Mouse (Mus musculus): ENCODE measurements around the gene Ift122. TPM values are rescaled to one million over a fixed set of nuclear protein-coding genes. Genes with fewer than 3 reads are reported as not detected.
A peak's percentile ranks its signal among the peaks of the same experiment; 100 is the strongest.

Ift122 gene
- polyA plus RNA-seq, 1 experiment from 2014 or later: 27.2 TPM

- Histone ChIP-seq H3K27me3 (ENCODE audit: control insufficient read depth, insufficient read depth, low read length) (no peaks in the 10 kb centered on the region; the same call in 1 of the 2 replicates), H3K27ac (replicated peaks; ENCODE audit: low read depth, low read length) (no peak overlapping the region), H3K4me3 (ENCODE audit: low read depth, low read length) (no peak overlapping the region), H3K4me2 (ENCODE audit: low read depth, low read length) (no peak overlapping the region), H3K36me3 (replicated peaks; ENCODE audit: control insufficient read depth, insufficient read depth, low read depth, low read length) (no peaks in the 10 kb centered on the region), H3K9ac (replicated peaks; ENCODE audit: low read length) (no peak overlapping the region), H3K4me1 (ENCODE audit: control insufficient read depth, insufficient read depth, low read length) (peaks cover 2% of the 10 kb centered on the region; the same call in 1 of the 2 replicates), H3K9me3 (replicated peaks; ENCODE audit: control insufficient read depth, low read length) (no peaks in the 10 kb centered on the region)
- DNase-seq (ENCODE audit: low spot score) (no peak), ATAC-seq (replicated peaks; ENCODE audit: insufficient number of reproducible peaks, low FRiP score, low TSS enrichment, low read depth) (no peak)
- 93% methylated on average over 3 of the region's 3 CpGs for WGBS
Measured at GRCm38 (mm10) chr6:115961743-115962142, 108.5 kb downstream of the Ift122 start.

GRCm38 (mm10) chr6:115962439-115963085 is 109.3 kb downstream of the Ift122 start:
- Histone ChIP-seq H3K4me3 (ENCODE audit: low read depth, low read length) (no peak overlapping the region), H3K9ac (replicated peaks; ENCODE audit: low read length) (no peak overlapping the region), H3K4me1 (ENCODE audit: control insufficient read depth, insufficient read depth, low read length) (no peaks in the 10 kb centered on the region; the same call in 1 of the 2 replicates), H3K4me2 (ENCODE audit: low read depth, low read length) (no peak overlapping the region), H3K36me3 (replicated peaks; ENCODE audit: control insufficient read depth, insufficient read depth, low read depth, low read length) (no peaks in the 10 kb centered on the region), H3K9me3 (replicated peaks; ENCODE audit: control insufficient read depth, low read length) (no peaks in the 10 kb centered on the region), H3K27ac (replicated peaks; ENCODE audit: low read depth, low read length) (no peak overlapping the region), H3K27me3 (ENCODE audit: control insufficient read depth, insufficient read depth, low read length) (no peaks in the 10 kb centered on the region; the same call in 1 of the 2 replicates)
- DNase-seq (ENCODE audit: low spot score) (peak; percentile 41), ATAC-seq (replicated peaks; ENCODE audit: insufficient number of reproducible peaks, low FRiP score, low TSS enrichment, low read depth) (no peak)
- 27% methylated on average over 23 of the region's 23 CpGs for WGBS

- peaks cover 6% of the 10 kb centered on the region for H3K4me1 ChIP-seq (ENCODE audit: control insufficient read depth, insufficient read depth, low read length)
- no peak overlapping the region for H3K27ac ChIP-seq (replicated peaks; ENCODE audit: low read depth, low read length)
- H3K36me3 ChIP-seq (replicated peaks; ENCODE audit: control insufficient read depth, insufficient read depth, low read depth, low read length): no peaks in the 10 kb centered on the region
- no peaks in the 10 kb centered on the region for H3K9me3 ChIP-seq (replicated peaks; ENCODE audit: control insufficient read depth, low read length)
- DNase-seq (ENCODE audit: low spot score): no peak
- no peaks in the 10 kb centered on the region; the same call in 1 of the 2 replicates for H3K27me3 ChIP-seq (ENCODE audit: control insufficient read depth, insufficient read depth, low read length)
- H3K4me2 ChIP-seq (ENCODE audit: low read depth, low read length): no peak overlapping the region
- no peak for ATAC-seq (replicated peaks; ENCODE audit: insufficient number of reproducible peaks, low FRiP score, low TSS enrichment, low read depth)
- H3K9ac ChIP-seq (replicated peaks; ENCODE audit: low read length): no peak overlapping the region
- 74% methylated on average over 9 of the region's 9 CpGs for WGBS
- H3K4me3 ChIP-seq (ENCODE audit: low read depth, low read length): no peak overlapping the region
Measured at GRCm38 (mm10) chr6:115963656-115964055, 110.4 kb downstream of the Ift122 start.

GRCm38 (mm10) chr6:115966227-115966966 is 113.1 kb downstream of the Ift122 start:
- Histone ChIP-seq H3K9ac (replicated peaks; ENCODE audit: low read length) (no peak overlapping the region), H3K4me3 (ENCODE audit: low read depth, low read length) (no peak overlapping the region), H3K27me3 (ENCODE audit: control insufficient read depth, insufficient read depth, low read length) (no peaks in the 10 kb centered on the region; the same call in 1 of the 2 replicates), H3K9me3 (replicated peaks; ENCODE audit: control insufficient read depth, low read length) (no peaks in the 10 kb centered on the region), H3K4me2 (ENCODE audit: low read depth, low read length) (no peak overlapping the region), H3K4me1 (ENCODE audit: control insufficient read depth, insufficient read depth, low read length) (peaks cover 8% of the 10 kb centered on the region), H3K27ac (replicated peaks; ENCODE audit: low read depth, low read length) (no peak overlapping the region), H3K36me3 (replicated peaks; ENCODE audit: control insufficient read depth, insufficient read depth, low read depth, low read length) (no peaks in the 10 kb centered on the region)
- ATAC-seq (replicated peaks; ENCODE audit: insufficient number of reproducible peaks, low FRiP score, low TSS enrichment, low read depth) (no peak), DNase-seq (ENCODE audit: low spot score) (no peak)
- WGBS: 94% methylated on average over 19 of the region's 19 CpGs

GRCm38 (mm10) chr6:115967291-115967880 is 114.1 kb downstream of the Ift122 start:
- Histone ChIP-seq H3K27me3 (ENCODE audit: control insufficient read depth, insufficient read depth, low read length) (no peaks in the 10 kb centered on the region; the same call in 1 of the 2 replicates), H3K9me3 (replicated peaks; ENCODE audit: control insufficient read depth, low read length) (no peaks in the 10 kb centered on the region), H3K4me2 (ENCODE audit: low read depth, low read length) (no peak overlapping the region), H3K4me1 (ENCODE audit: control insufficient read depth, insufficient read depth, low read length) (peaks cover 11% of the 10 kb centered on the region), H3K9ac (replicated peaks; ENCODE audit: low read length) (no peak overlapping the region), H3K27ac (replicated peaks; ENCODE audit: low read depth, low read length) (no peak overlapping the region), H3K36me3 (replicated peaks; ENCODE audit: control insufficient read depth, insufficient read depth, low read depth, low read length) (no peaks in the 10 kb centered on the region), H3K4me3 (ENCODE audit: low read depth, low read length) (no peak overlapping the region)
- DNase-seq (ENCODE audit: low spot score) (no peak), ATAC-seq (replicated peaks; ENCODE audit: insufficient number of reproducible peaks, low FRiP score, low TSS enrichment, low read depth) (no peak)
- 89% methylated on average over 15 of the region's 15 CpGs for WGBS

GRCm38 (mm10) chr6:115968086-115968485 is 114.8 kb downstream of the Ift122 start:
- H3K27ac ChIP-seq (replicated peaks; ENCODE audit: low read depth, low read length): no peak overlapping the region
- no peaks in the 10 kb centered on the region for H3K9me3 ChIP-seq (replicated peaks; ENCODE audit: control insufficient read depth, low read length)
- peaks cover 11% of the 10 kb centered on the region for H3K4me1 ChIP-seq (ENCODE audit: control insufficient read depth, insufficient read depth, low read length)
- H3K4me3 ChIP-seq (ENCODE audit: low read depth, low read length): no peak overlapping the region
- no peaks in the 10 kb centered on the region for H3K36me3 ChIP-seq (replicated peaks; ENCODE audit: control insufficient read depth, insufficient read depth, low read depth, low read length)
- no peaks in the 10 kb centered on the region for H3K27me3 ChIP-seq (ENCODE audit: control insufficient read depth, insufficient read depth, low read length)
- WGBS: 67% methylated on average over 5 of the region's 5 CpGs
- ATAC-seq (replicated peaks; ENCODE audit: insufficient number of reproducible peaks, low FRiP score, low TSS enrichment, low read depth) (no peak), DNase-seq (ENCODE audit: low spot score) (no peak)
- H3K9ac ChIP-seq (replicated peaks; ENCODE audit: low read length): no peak overlapping the region
- H3K4me2 ChIP-seq (ENCODE audit: low read depth, low read length): no peak overlapping the region

GRCm38 (mm10) chr6:115968700-115969099 is 115.4 kb downstream of the Ift122 start:
- WGBS: 73% methylated on average over 6 of the region's 6 CpGs
- H3K9ac ChIP-seq (replicated peaks; ENCODE audit: low read length): no peak overlapping the region
- H3K36me3 ChIP-seq (replicated peaks; ENCODE audit: control insufficient read depth, insufficient read depth, low read depth, low read length): no peaks in the 10 kb centered on the region
- H3K27me3 ChIP-seq (ENCODE audit: control insufficient read depth, insufficient read depth, low read length): no peaks in the 10 kb centered on the region
- H3K9me3 ChIP-seq (replicated peaks; ENCODE audit: control insufficient read depth, low read length): no peaks in the 10 kb centered on the region
- DNase-seq (ENCODE audit: low spot score) (no peak), ATAC-seq (replicated peaks; ENCODE audit: insufficient number of reproducible peaks, low FRiP score, low TSS enrichment, low read depth) (no peak)
- H3K4me3 ChIP-seq (ENCODE audit: low read depth, low read length): no peak overlapping the region
- H3K27ac ChIP-seq (replicated peaks; ENCODE audit: low read depth, low read length): no peak overlapping the region
- H3K4me1 ChIP-seq (ENCODE audit: control insufficient read depth, insufficient read depth, low read length): peaks cover 11% of the 10 kb centered on the region
- H3K4me2 ChIP-seq (ENCODE audit: low read depth, low read length): no peak overlapping the region

GRCm38 (mm10) chr6:115969103-115969502 is 115.8 kb downstream of the Ift122 start:
- no peak overlapping the region for H3K27ac ChIP-seq (replicated peaks; ENCODE audit: low read depth, low read length)
- 74% methylated on average over 9 of the region's 9 CpGs for WGBS
- no peak overlapping the region for H3K9ac ChIP-seq (replicated peaks; ENCODE audit: low read length)
- no peaks in the 10 kb centered on the region for H3K27me3 ChIP-seq (ENCODE audit: control insufficient read depth, insufficient read depth, low read length)
- H3K4me2 ChIP-seq (ENCODE audit: low read depth, low read length): no peak overlapping the region
- H3K4me1 ChIP-seq (ENCODE audit: control insufficient read depth, insufficient read depth, low read length): peaks cover 11% of the 10 kb centered on the region
- DNase-seq (ENCODE audit: low spot score) (no peak), ATAC-seq (replicated peaks; ENCODE audit: insufficient number of reproducible peaks, low FRiP score, low TSS enrichment, low read depth) (no peak)
- no peaks in the 10 kb centered on the region for H3K9me3 ChIP-seq (replicated peaks; ENCODE audit: control insufficient read depth, low read length)
- H3K4me3 ChIP-seq (ENCODE audit: low read depth, low read length): no peak overlapping the region
- H3K36me3 ChIP-seq (replicated peaks; ENCODE audit: control insufficient read depth, insufficient read depth, low read depth, low read length): no peaks in the 10 kb centered on the region
